Mouse (Mus musculus): ENCODE measurements around the gene 5730596B20Rik. TPM values are rescaled to one million over a fixed set of nuclear protein-coding genes. Genes with fewer than 3 reads are reported as not detected.

The 5730596B20Rik gene
- polyA plus RNA-seq (2012; fragmentation: generic; extraction: Trizol) = under 1 TPM; 0.02 to 0.30 TPM

GRCm38 (mm10) chr6:52177061-52177735, at the start of gene 5730596B20Rik:
Gene 5730596B20Rik, plus strand, starts transcription at chr6:52177498.

GRCm38 (mm10) chr6:52158276-52159051, 18.8 kb upstream of the 5730596B20Rik start, which contains the start of gene Hoxa1:
Gene Hoxa1, minus strand, starts transcription at chr6:52158317.

GRCm38 (mm10) chr6:52164626-52165440, 12.5 kb upstream of the 5730596B20Rik start, which contains the start of gene Hoxa2:
Gene Hoxa2, minus strand, starts transcription at chr6:52164831.

GRCm38 (mm10) chr6:52190906-52191810, 13.9 kb downstream of the 5730596B20Rik start, which contains the start of gene Hoxa4:
Gene Hoxa4, minus strand, starts transcription at chr6:52191753.

GRCm38 (mm10) chr6:52204050-52204752, 26.9 kb downstream of the 5730596B20Rik start, which contains the start of gene Hoxa5:
Gene Hoxa5, minus strand, starts transcription at chr6:52204587.

GRCm38 (mm10) chr6:52208072-52208867, 31.0 kb downstream of the 5730596B20Rik start, which contains the start of gene Hoxa6:
Gene Hoxa6, minus strand, starts transcription at chr6:52208722.

GRCm38 (mm10) chr6:52213119-52213986, 36.1 kb downstream of the 5730596B20Rik start, which contains the start of the genes Hoxa3 and Gm28308:
Gene Hoxa3, minus strand, starts transcription at chr6:52213336.
Gene Gm28308, minus strand, starts transcription at chr6:52213339.

GRCm38 (mm10) chr6:52221337-52221992, 44.2 kb downstream of the 5730596B20Rik start, which contains the start of gene Hoxa7:
Gene Hoxa7, minus strand, starts transcription at chr6:52221854.

Other genes with a start within 250 kb of the 5730596B20Rik start
- 10 to 100 TPM in 1 of 2 experiments, 1 to 10 TPM in 1; 4.6 to 22.6 TPM for gene Skap2, start 164.9 kb upstream of the 5730596B20Rik start, polyA plus RNA-seq (2012; fragmentation: generic; extraction: Trizol)
- 1 to 10 TPM in 1 of 2 experiments, under 1 TPM in 1; 0.26 to 1.2 TPM for gene Hoxa1, start 19.2 kb upstream of the 5730596B20Rik start, polyA plus RNA-seq (2012; fragmentation: generic; extraction: Trizol)
- 10 to 100 TPM in 1 of 2 experiments, 1 to 10 TPM in 1; 5.0 to 20.2 TPM for gene Hoxa2, start 12.7 kb upstream of the 5730596B20Rik start, polyA plus RNA-seq (2012; fragmentation: generic; extraction: Trizol)
- gene Hoxa4, start 14.3 kb downstream of the 5730596B20Rik start, polyA plus RNA-seq (2012; fragmentation: generic; extraction: Trizol) = 1 to 10 TPM; 3.0 to 4.6 TPM
- gene Hoxa5, start 27.1 kb downstream of the 5730596B20Rik start, polyA plus RNA-seq (2012; fragmentation: generic; extraction: Trizol) = 10 to 100 TPM in 1 of 2 experiments, 1 to 10 TPM in 1; 1.6 to 14.1 TPM
- gene Hoxa6, start 31.2 kb downstream of the 5730596B20Rik start, polyA plus RNA-seq (2012; fragmentation: generic; extraction: Trizol) = 1 to 10 TPM in 1 of 2 experiments, under 1 TPM in 1; 0.32 to 3.3 TPM
- gene Hoxa3, start 35.8 kb downstream of the 5730596B20Rik start, polyA plus RNA-seq (2012; fragmentation: generic; extraction: Trizol) = 1 to 10 TPM; 1.7 to 8.4 TPM
- 1 to 10 TPM in 1 of 2 experiments, not detected in 1; 1.0 TPM for gene Gm28308, start 35.8 kb downstream of the 5730596B20Rik start, polyA plus RNA-seq (2012; fragmentation: generic; extraction: Trizol)
- 10 to 100 TPM; 39.1 to 66.3 TPM for gene Hoxa7, start 44.4 kb downstream of the 5730596B20Rik start, polyA plus RNA-seq (2012; fragmentation: generic; extraction: Trizol)
- under 1 TPM; 0.01 to 0.37 TPM for gene Hoxa9, start 53.6 kb downstream of the 5730596B20Rik start, polyA plus RNA-seq (2012; fragmentation: generic; extraction: Trizol)
- 1 to 10 TPM in 1 of 2 experiments, under 1 TPM in 1; 0.23 to 4.4 TPM for gene Hoxa10, start 63.4 kb downstream of the 5730596B20Rik start, polyA plus RNA-seq (2012; fragmentation: generic; extraction: Trizol)
- not detected for gene Hoxa11, start 68.3 kb downstream of the 5730596B20Rik start, polyA plus RNA-seq (2012; fragmentation: generic; extraction: Trizol)
- gene Hoxa13, start 83.4 kb downstream of the 5730596B20Rik start, polyA plus RNA-seq (2012; fragmentation: generic; extraction: Trizol) = not detected
- gene Evx1, start 136.0 kb downstream of the 5730596B20Rik start, polyA plus RNA-seq (2012; fragmentation: generic; extraction: Trizol) = not detected